Mouse (Mus musculus): ENCODE data around the gene Elmo1. TPM values are rescaled to one million over a fixed set of nuclear protein-coding genes. Genes with fewer than 3 reads are reported as not detected.
A peak's percentile ranks its signal among the peaks of the same experiment; 100 is the strongest.

The Elmo1 gene
- polyA plus RNA-seq, 1 experiment from 2014 or later, result 9.1 TPM

GRCm38 (mm10) chr13:20464161-20464560, 373.8 kb downstream of the Elmo1 start:
- Histone ChIP-seq H3K9me3 (replicated peaks) (no peaks in the 10 kb centered on the region), H3K4me3 (no peak overlapping the region), H3K27ac (no peak overlapping the region), H3K36me3 (no peaks in the 10 kb centered on the region), H3K4me1 (no peaks in the 10 kb centered on the region), H3K27me3 (ENCODE audit: low read depth, poor library complexity, severe bottlenecking) (no peaks in the 10 kb centered on the region)
- no peak for DNase-seq (ENCODE audit: low spot score)

DNA sequence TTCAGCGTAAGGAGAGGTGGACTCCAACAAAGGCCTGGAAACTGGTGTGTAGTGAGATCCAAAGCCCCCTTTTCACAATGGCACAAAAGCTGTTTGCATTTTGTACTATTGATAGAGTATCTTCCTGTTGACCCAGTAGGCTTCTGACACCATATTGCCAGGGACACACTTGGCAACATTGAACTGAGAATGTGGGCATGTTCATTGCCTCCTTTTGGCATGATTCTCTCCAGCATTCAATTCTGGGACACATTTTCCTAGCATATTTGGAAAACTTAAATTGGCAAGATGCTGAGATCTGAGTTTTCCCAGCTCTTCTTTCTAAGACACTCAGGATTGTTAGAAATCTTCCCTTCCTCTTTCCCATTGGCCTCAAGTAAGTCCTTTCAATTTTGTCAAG, 377.0 kb downstream of the Elmo1 start:
- Histone ChIP-seq H3K27ac (no peak overlapping the region), H3K9me3 (replicated peaks) (no peaks in the 10 kb centered on the region), H3K4me3 (no peak overlapping the region), H3K36me3 (no peaks in the 10 kb centered on the region), H3K4me1 (no peaks in the 10 kb centered on the region), H3K27me3 (ENCODE audit: low read depth, poor library complexity, severe bottlenecking) (no peaks in the 10 kb centered on the region)
- WGBS, result 94% methylated on average over 1 of the region's 1 CpGs
- no peak for DNase-seq (ENCODE audit: low spot score)

GRCm38 (mm10) chr13:20471732-20472131, 381.3 kb downstream of the Elmo1 start:
- H3K27ac ChIP-seq, result no peak overlapping the region
- DNase-seq (ENCODE audit: low spot score), result peak; percentile 66
- 17% methylated on average over 6 of the region's 6 CpGs for WGBS
- no peak overlapping the region for H3K4me3 ChIP-seq
- no peaks in the 10 kb centered on the region for H3K4me1 ChIP-seq
- H3K9me3 ChIP-seq (replicated peaks), result no peaks in the 10 kb centered on the region
- no peaks in the 10 kb centered on the region for H3K36me3 ChIP-seq
- no peaks in the 10 kb centered on the region for H3K27me3 ChIP-seq (ENCODE audit: low read depth, poor library complexity, severe bottlenecking)

DNA sequence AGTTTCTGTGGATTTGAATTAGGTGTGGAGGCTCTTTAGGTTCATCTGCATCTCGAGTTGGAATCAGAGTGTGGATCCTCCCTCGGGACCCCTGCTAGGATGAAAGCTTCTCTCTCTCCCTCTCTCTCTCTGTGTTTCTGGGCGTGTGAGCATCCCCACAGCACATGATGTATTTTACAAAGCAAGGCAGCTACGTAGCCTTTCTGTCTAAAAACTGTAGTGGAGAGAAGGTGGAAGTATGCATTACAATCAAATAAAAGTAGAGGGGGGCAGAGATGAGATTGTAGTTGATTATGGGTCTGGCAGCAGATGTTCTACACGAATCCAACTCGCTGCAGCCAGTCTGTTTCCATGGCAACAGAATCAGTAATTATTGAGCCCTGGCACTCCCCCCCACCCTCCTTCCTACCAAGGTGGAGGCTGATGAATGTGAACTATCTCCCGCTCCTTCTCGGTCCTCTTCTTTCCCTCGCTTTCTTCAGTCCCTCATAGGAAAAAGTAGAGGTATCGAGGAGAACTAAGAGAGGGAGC, 382.0 kb downstream of the Elmo1 start:
- Histone ChIP-seq H3K36me3 (no peaks in the 10 kb centered on the region), H3K27me3 (ENCODE audit: low read depth, poor library complexity, severe bottlenecking) (no peaks in the 10 kb centered on the region), H3K9me3 (replicated peaks) (no peaks in the 10 kb centered on the region), H3K4me1 (no peaks in the 10 kb centered on the region), H3K27ac (no peak overlapping the region), H3K4me3 (no peak overlapping the region)
- 45% methylated on average over 10 of the region's 10 CpGs for WGBS
- no peak for DNase-seq (ENCODE audit: low spot score)

DNA sequence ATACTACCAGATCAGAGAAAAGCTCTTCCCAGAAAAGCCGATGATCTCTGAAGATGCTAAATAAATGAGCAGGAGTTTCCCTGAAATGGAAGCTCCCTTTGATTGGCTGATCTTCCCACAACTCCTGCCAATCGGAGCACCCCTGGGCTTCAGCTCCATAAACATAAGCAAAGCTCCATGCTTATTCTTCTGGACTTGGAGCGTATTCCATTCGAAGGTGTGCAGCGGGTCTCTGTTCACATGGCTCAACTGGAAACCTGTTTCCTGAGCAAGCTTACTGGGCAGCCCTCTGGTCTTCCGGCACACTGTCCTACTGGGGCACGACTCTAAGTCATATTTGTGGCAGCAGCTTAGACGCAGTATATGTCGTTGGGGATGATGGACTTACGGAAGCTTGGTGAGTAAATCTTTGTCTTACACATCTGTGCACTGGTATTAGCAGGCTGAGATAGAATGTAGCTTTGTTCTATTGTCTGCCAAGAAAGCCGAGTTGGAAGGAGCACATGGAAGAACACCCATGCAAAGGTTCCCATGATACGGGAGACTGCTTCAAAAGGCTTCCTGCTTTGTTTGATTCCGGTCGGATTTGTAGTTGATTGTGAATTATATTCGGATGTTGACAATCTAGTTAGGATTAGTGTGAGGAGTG, 382.6 kb downstream of the Elmo1 start:
- Histone ChIP-seq H3K36me3 (no peaks in the 10 kb centered on the region), H3K4me1 (no peaks in the 10 kb centered on the region), H3K9me3 (replicated peaks) (no peaks in the 10 kb centered on the region), H3K27ac (no peak overlapping the region), H3K4me3 (no peak overlapping the region), H3K27me3 (ENCODE audit: low read depth, poor library complexity, severe bottlenecking) (no peaks in the 10 kb centered on the region)
- 88% methylated on average over 15 of the region's 15 CpGs for WGBS
- no peak for DNase-seq (ENCODE audit: low spot score)

DNA sequence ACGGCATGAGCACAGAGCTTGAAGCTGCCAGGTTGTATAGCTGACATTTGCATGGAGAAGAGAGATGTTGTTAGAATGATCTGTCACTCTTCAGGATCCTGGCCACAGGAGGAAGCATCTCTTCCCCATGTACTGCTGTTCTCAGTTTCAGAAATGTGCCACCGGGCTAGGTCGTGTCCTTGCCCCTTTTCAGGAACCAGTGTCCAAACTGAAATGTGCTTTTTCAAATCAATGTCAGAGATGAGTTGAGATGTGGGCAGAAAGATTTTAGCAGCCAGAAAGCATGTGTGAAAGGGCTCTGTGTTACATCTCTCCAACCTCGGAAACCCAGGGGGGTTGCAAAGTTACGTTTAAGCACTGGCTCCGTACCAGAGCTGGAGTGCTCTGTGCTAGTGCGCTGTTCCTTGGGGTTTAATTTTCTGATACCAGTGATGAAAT, 383.3 kb downstream of the Elmo1 start:
- H3K4me1 ChIP-seq, result no peaks in the 10 kb centered on the region
- H3K27ac ChIP-seq, result no peak overlapping the region
- no peak overlapping the region for H3K4me3 ChIP-seq
- H3K9me3 ChIP-seq (replicated peaks), result no peaks in the 10 kb centered on the region
- H3K27me3 ChIP-seq (ENCODE audit: low read depth, poor library complexity, severe bottlenecking), result no peaks in the 10 kb centered on the region
- DNase-seq (ENCODE audit: low spot score), result no peak
- H3K36me3 ChIP-seq, result no peaks in the 10 kb centered on the region
- 87% methylated on average over 7 of the region's 7 CpGs for WGBS

GRCm38 (mm10) chr13:20474600-20474999, 384.2 kb downstream of the Elmo1 start:
- 96% methylated on average over 4 of the region's 4 CpGs for WGBS
- Histone ChIP-seq H3K4me1 (no peaks in the 10 kb centered on the region), H3K9me3 (replicated peaks) (no peaks in the 10 kb centered on the region), H3K27me3 (ENCODE audit: low read depth, poor library complexity, severe bottlenecking) (no peaks in the 10 kb centered on the region), H3K4me3 (no peak overlapping the region), H3K27ac (no peak overlapping the region), H3K36me3 (no peaks in the 10 kb centered on the region)
- DNase-seq (ENCODE audit: low spot score), result no peak

DNA sequence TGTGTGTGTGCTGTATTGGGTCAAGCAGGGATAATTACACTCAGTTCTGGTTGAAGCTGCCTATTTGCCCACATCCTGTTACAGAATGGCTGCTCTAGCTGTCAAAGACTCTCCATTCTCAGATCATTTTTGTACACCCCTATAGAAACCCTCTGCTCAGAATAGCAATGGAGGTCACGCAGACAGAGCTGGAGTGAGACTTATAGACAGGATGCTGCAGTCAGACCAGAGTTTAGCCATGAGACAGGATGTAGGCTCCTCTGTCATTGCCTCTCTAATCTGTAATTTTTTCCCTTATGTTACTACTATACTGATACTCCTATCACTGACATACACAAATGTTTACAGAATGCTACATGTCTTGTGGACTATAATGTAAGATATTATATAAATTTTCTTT, 391.4 kb downstream of the Elmo1 start:
- no peaks in the 10 kb centered on the region for H3K9me3 ChIP-seq (replicated peaks)
- H3K4me1 ChIP-seq, result no peaks in the 10 kb centered on the region
- no peak for DNase-seq (ENCODE audit: low spot score)
- H3K4me3 ChIP-seq, result no peak overlapping the region
- H3K27me3 ChIP-seq (ENCODE audit: low read depth, poor library complexity, severe bottlenecking), result no peaks in the 10 kb centered on the region
- WGBS, result 93% methylated on average over 1 of the region's 1 CpGs
- no peak overlapping the region for H3K27ac ChIP-seq
- H3K36me3 ChIP-seq, result no peaks in the 10 kb centered on the region

- WGBS, result 77% methylated on average over 3 of the region's 3 CpGs
Measured at GRCm38 (mm10) chr13:20489110-20489509, 398.7 kb downstream of the Elmo1 start.

DNA sequence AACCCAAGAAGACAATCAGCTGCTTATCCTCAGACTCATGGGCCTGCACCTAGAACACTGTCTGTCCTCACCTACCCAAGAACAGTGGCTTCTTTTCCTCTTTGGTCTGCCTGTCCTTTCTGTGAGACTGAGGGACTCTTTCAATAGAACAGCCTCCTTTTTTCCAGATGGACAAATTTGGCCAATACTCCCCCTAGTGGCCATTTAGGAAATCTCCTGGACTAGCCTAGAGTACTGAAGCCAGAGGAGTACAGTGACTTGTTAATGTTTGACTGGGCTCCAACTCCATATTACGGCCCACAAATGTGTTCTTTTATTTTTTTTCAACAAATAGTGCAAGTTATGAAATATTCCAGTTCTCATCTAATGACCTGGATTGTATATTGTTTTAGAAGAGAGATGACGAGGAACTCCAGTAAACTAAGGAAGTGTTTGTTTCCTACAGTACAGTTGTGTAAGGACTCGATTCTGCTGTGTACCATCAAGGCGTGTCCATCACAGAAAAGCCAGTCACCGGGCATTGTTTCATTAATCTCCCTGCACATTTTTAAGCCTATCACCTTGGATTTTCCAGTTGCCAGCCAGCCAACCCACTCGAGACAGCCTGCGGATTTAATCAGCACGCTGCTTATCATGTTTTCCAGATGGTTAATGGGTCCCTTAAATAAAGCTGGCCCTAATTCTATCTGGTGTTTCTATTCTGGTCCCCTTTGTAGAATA, 399.5 kb downstream of the Elmo1 start:
- Histone ChIP-seq H3K4me1 (no peaks in the 10 kb centered on the region), H3K27me3 (ENCODE audit: low read depth, poor library complexity, severe bottlenecking) (no peaks in the 10 kb centered on the region), H3K9me3 (replicated peaks) (no peaks in the 10 kb centered on the region), H3K27ac (no peak overlapping the region), H3K4me3 (no peak overlapping the region), H3K36me3 (no peaks in the 10 kb centered on the region)
- DNase-seq (ENCODE audit: low spot score), result no peak
- 88% methylated on average over 8 of the region's 8 CpGs for WGBS

More at GRCm38 (mm10) chr13:20489110-20489509, 398.7 kb downstream of the Elmo1 start:
- H3K27me3 ChIP-seq (ENCODE audit: low read depth, poor library complexity, severe bottlenecking), result no peaks in the 10 kb centered on the region
- no peak overlapping the region for H3K27ac ChIP-seq
- H3K4me3 ChIP-seq, result no peak overlapping the region
- DNase-seq (ENCODE audit: low spot score), result no peak
- H3K4me1 ChIP-seq, result no peaks in the 10 kb centered on the region
- no peaks in the 10 kb centered on the region for H3K36me3 ChIP-seq
- no peaks in the 10 kb centered on the region for H3K9me3 ChIP-seq (replicated peaks)

DNA sequence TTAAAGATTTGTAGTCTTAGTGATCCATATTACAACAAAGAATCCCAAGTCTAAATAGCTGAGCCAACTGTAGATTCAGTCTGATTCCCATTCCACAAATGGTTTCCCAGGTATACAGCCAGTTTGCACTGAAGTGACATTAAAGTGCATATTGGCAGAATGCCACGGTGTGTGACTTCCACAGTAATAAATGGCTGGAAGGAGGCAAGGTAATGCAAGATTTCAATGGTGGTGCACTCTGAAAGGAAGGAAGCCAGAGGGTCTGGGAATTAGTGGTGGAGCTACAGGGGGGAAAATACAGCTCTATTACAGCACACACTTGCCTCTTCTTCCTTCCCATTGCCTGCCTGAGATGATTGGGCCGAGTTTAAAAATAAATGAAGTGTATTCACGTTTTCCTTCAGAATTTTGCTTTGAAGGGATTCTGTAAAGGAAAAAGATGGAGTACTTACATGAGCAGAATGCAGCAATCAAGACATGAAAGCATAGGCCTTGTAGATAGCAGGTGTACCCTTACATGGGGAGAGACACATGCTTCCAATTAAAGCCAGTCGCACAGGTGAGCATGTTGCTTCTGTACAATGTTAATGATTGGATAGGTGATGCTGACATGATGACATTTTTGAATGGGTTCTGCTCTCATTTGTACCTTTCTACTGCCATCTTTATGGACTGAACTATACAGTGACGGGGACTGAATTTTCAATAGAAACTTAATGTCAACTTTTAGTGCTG, 400.6 kb downstream of the Elmo1 start:
- Histone ChIP-seq H3K27ac (no peak overlapping the region), H3K4me1 (no peaks in the 10 kb centered on the region), H3K9me3 (replicated peaks) (no peaks in the 10 kb centered on the region), H3K36me3 (no peaks in the 10 kb centered on the region), H3K4me3 (no peak overlapping the region), H3K27me3 (ENCODE audit: low read depth, poor library complexity, severe bottlenecking) (no peaks in the 10 kb centered on the region)
- no peak for DNase-seq (ENCODE audit: low spot score)
- WGBS, result 89% methylated on average over 5 of the region's 5 CpGs

- H3K27ac ChIP-seq, result no peak overlapping the region
- no peak overlapping the region for H3K4me3 ChIP-seq
- no peaks in the 10 kb centered on the region for H3K4me1 ChIP-seq
- no peaks in the 10 kb centered on the region for H3K27me3 ChIP-seq (ENCODE audit: low read depth, poor library complexity, severe bottlenecking)
- no peaks in the 10 kb centered on the region for H3K36me3 ChIP-seq
- DNase-seq (ENCODE audit: low spot score), result no peak
- WGBS, result 70% methylated on average over 3 of the region's 3 CpGs
- H3K9me3 ChIP-seq (replicated peaks), result no peaks in the 10 kb centered on the region
Measured at GRCm38 (mm10) chr13:20491666-20492065, 401.3 kb downstream of the Elmo1 start.
